In genomic region chr8:123101244-123101643, GRCm38 (mm10) we compare ENCODE assay signal across 13 mouse cellular contexts. TPM values are rescaled to one million over a fixed set of nuclear protein-coding genes. Genes with fewer than 3 reads are reported as not detected.
DNase-seq lines count a peak whose midpoint lies in the region; ATAC-seq and TF ChIP-seq lines count a peak whose summit lies in the region.
"Had no signal": no experiment of that assay in that cellular context is flagged by ENCODE, and none has a peak within 500 bp of the region (broad histone marks: within the 10 kb centered on the region; RNA-seq: fewer than 3 reads in every experiment).

No protein-coding gene starts in this region.

- 74% methylated on average over 4 of the region's 4 CpGs for WGBS in heart, embryonic 11.5 days (ENCODE audit: insufficient replicate concordance)
- WGBS in lung, embryonic 14.5 days, result 71% methylated on average over 4 of the region's 4 CpGs
- 77% methylated on average over 4 of the region's 4 CpGs for WGBS in lung, adult 2 months
- 85% methylated on average over 4 of the region's 4 CpGs for WGBS in embryonic facial prominence, embryonic 14.5 days
- 79% methylated on average over 4 of the region's 4 CpGs for WGBS in midbrain, postnatal 0 days

- peak overlapping the region; percentile 67; the same call in 1 of the 2 replicates for H3K4me2 ChIP-seq in heart, embryonic 11.5 days
- H3K4me2 ChIP-seq in lung, embryonic 14.5 days, result peak overlapping the region; percentile 98
- H3K4me2 ChIP-seq in embryonic facial prominence, embryonic 14.5 days (ENCODE audit: low read depth, low read length), result peak overlapping the region; percentile 84; the same call in 1 of the 2 replicates
- H3K4me2 ChIP-seq in midbrain, postnatal 0 days (ENCODE audit: low read depth, low read length, poor library complexity, severe bottlenecking), result peak overlapping the region; percentile 78; the same call in 1 of the 2 replicates

- no peak for DNase-seq in heart, adult 8-10 months (ENCODE audit: low spot score)
- no peak for DNase-seq in lung, embryonic 14.5 days
- no peak for DNase-seq in lung, adult 2 months
- no peak for DNase-seq in embryonic facial prominence, embryonic 14.5 days (ENCODE audit: low spot score)
- no peak for DNase-seq in midbrain, postnatal 0 days (ENCODE audit: low spot score)
- DNase-seq: adrenal gland, postnatal 10 days; cerebellum, adult 8-10 months; kidney, adult 11 months; spleen, adult 18-20 months had no signal

- no peaks in the 10 kb centered on the region for H3K27me3 ChIP-seq in heart, embryonic 11.5 days (ENCODE audit: control insufficient read depth, insufficient read depth, low read length)
- no peaks in the 10 kb centered on the region for H3K27me3 ChIP-seq in lung, embryonic 14.5 days (ENCODE audit: insufficient read depth, low read length)
- no peaks in the 10 kb centered on the region for H3K27me3 ChIP-seq in embryonic facial prominence, embryonic 14.5 days (replicated peaks; ENCODE audit: control insufficient read depth, insufficient read depth, low read length)
- H3K27me3 ChIP-seq in midbrain, postnatal 0 days (ENCODE audit: insufficient read depth, low read length), result no peaks in the 10 kb centered on the region

- no peak for ATAC-seq in heart, embryonic 11.5 days (replicated peaks; ENCODE audit: insufficient number of reproducible peaks, low FRiP score, low TSS enrichment)
- ATAC-seq in lung, embryonic 14.5 days (ENCODE audit: insufficient read depth), result no peak
- no peak for ATAC-seq in embryonic facial prominence, embryonic 14.5 days (ENCODE audit: low read depth)
- ATAC-seq in midbrain, postnatal 0 days (ENCODE audit: low FRiP score), result no peak
- no peak for ATAC-seq in monocyte, adult 5-6 weeks (replicated peaks; ENCODE audit: insufficient number of reproducible peaks, low FRiP score, low TSS enrichment, poor library complexity, severe bottlenecking)
- no peak for ATAC-seq in erythroid progenitor cell, adult 5-6 weeks (replicated peaks; ENCODE audit: low FRiP score, poor library complexity, severe bottlenecking)

- peaks cover 9% of the 10 kb centered on the region for H3K4me1 ChIP-seq in heart, embryonic 11.5 days (ENCODE audit: control insufficient read depth, insufficient read depth, low read length)
- no peaks in the 10 kb centered on the region for H3K4me1 ChIP-seq in lung, embryonic 14.5 days (ENCODE audit: insufficient read depth)
- H3K4me1 ChIP-seq in lung, adult 2 months (ENCODE audit: control insufficient read depth, insufficient read depth, low read length), result peaks cover 7% of the 10 kb centered on the region
- H3K4me1 ChIP-seq in embryonic facial prominence, embryonic 14.5 days (ENCODE audit: control insufficient read depth, insufficient read depth, low read length), result peaks cover 8% of the 10 kb centered on the region; the same call in 1 of the 2 replicates
- 0 out of 2 replicates have a peak, but pooled peaks cover 3% of the 10 kb centered on the region for H3K4me1 ChIP-seq in midbrain, postnatal 0 days (ENCODE audit: insufficient read depth, low read length)

- no peak overlapping the region for H3K27ac ChIP-seq in heart, embryonic 11.5 days (ENCODE audit: low read depth, low read length)
- H3K27ac ChIP-seq in lung, embryonic 14.5 days (ENCODE audit: low read depth), result no peak overlapping the region
- H3K27ac ChIP-seq in embryonic facial prominence, embryonic 14.5 days (replicated peaks; ENCODE audit: low read depth, low read length), result no peak overlapping the region
- no peak overlapping the region for H3K27ac ChIP-seq in midbrain, postnatal 0 days (ENCODE audit: low read depth, low read length)

- H3K9ac ChIP-seq in heart, embryonic 11.5 days (ENCODE audit: low read depth, low read length), result no peak overlapping the region
- peak overlapping the region; percentile 97; the same call in 1 of the 2 replicates for H3K9ac ChIP-seq in lung, embryonic 14.5 days
- no peak overlapping the region; the same call in 1 of the 2 replicates for H3K9ac ChIP-seq in embryonic facial prominence, embryonic 14.5 days (ENCODE audit: low read depth, low read length)
- H3K9ac ChIP-seq in midbrain, postnatal 0 days (replicated peaks; ENCODE audit: low read length, poor library complexity, severe bottlenecking), result no peak overlapping the region

- H3K4me3 ChIP-seq in heart, embryonic 11.5 days (ENCODE audit: low read depth, low read length), result no peak overlapping the region
- peak overlapping the region; percentile 88; the same call in 1 of the 2 replicates for H3K4me3 ChIP-seq in lung, embryonic 14.5 days (ENCODE audit: low read depth, low read length)
- H3K4me3 ChIP-seq in lung, adult 2 months (replicated peaks; ENCODE audit: extremely low read depth, low read depth, low read length), result no peak overlapping the region
- H3K4me3 ChIP-seq in embryonic facial prominence, embryonic 14.5 days (ENCODE audit: low read depth, low read length), result no peak overlapping the region
- no peak overlapping the region for H3K4me3 ChIP-seq in midbrain, postnatal 0 days (ENCODE audit: low read depth, low read length)

- H3K9me3 ChIP-seq in heart, embryonic 11.5 days (replicated peaks; ENCODE audit: control insufficient read depth, low read length), result no peaks in the 10 kb centered on the region
- H3K9me3 ChIP-seq in lung, embryonic 14.5 days (ENCODE audit: low read depth, low read length), result no peaks in the 10 kb centered on the region
- H3K9me3 ChIP-seq in embryonic facial prominence, embryonic 14.5 days (ENCODE audit: control insufficient read depth, low read length), result no peaks in the 10 kb centered on the region
- no peaks in the 10 kb centered on the region for H3K9me3 ChIP-seq in midbrain, postnatal 0 days (ENCODE audit: low read length)
- H3K9me3 ChIP-seq: G1E had no signal

- TF ChIP-seq POLR2A in lung, adult 2 months (IDR thresholded peaks at IDR 0.05; ENCODE audit: borderline replicate concordance, extremely low read depth, low read depth, low read length), result no peak

- no peak; the same call in 1 of the 2 replicates for TF ChIP-seq CTCF in lung, embryonic 14.5 days (IDR thresholded peaks at IDR 0.05; ENCODE audit: low read depth)
- no peak for TF ChIP-seq CTCF in lung, adult 2 months (IDR thresholded peaks at IDR 0.05; ENCODE audit: insufficient read depth, low read length)
- TF ChIP-seq CTCF in midbrain, postnatal 0 days (IDR thresholded peaks at IDR 0.05), result peak; percentile 20

- H3K36me3 ChIP-seq in heart, embryonic 11.5 days (ENCODE audit: control insufficient read depth, insufficient read depth, low read length), result peaks cover 26% of the 10 kb centered on the region
- peaks cover 50% of the 10 kb centered on the region for H3K36me3 ChIP-seq in lung, embryonic 14.5 days (ENCODE audit: insufficient read depth)
- peaks cover 53% of the 10 kb centered on the region for H3K36me3 ChIP-seq in embryonic facial prominence, embryonic 14.5 days (ENCODE audit: control insufficient read depth, insufficient read depth, low read length)
- peaks cover 35% of the 10 kb centered on the region for H3K36me3 ChIP-seq in midbrain, postnatal 0 days (ENCODE audit: insufficient read depth, low read length)

RNA-seq across cellular contexts. Expression of gene Rpl13, which starts 0.9 kb away (rescaled TPM):
- 1,217 and 1,331 TPM in 2 replicates for polyA plus RNA-seq in heart, embryonic 11.5 days (2014; fragmentation: Nextera tagmentation; extraction: Ambion mirVana)
- total RNA-seq in heart, adult 8-10 months (2022), result 100 to 1,000 TPM; 402 to 462 (median 427) TPM
- polyA plus RNA-seq in lung, embryonic 14.5 days (2014; fragmentation: Nextera tagmentation; extraction: Ambion mirVana), result 1,722 and 1,770 TPM in 2 replicates
- 1,500 and 2,209 TPM in 2 replicates for polyA plus RNA-seq in lung, adult 2 months (2012; rRNA removed)
- polyA plus RNA-seq in embryonic facial prominence, embryonic 14.5 days (2014; fragmentation: Nextera tagmentation; extraction: Ambion mirVana), result 1,761 and 1,789 TPM in 2 replicates
- total RNA-seq in midbrain, postnatal 0 days (2014; rRNA removed), result 2,117 and 2,785 TPM in 2 replicates
- 801 and 821 TPM in 2 replicates for polyA plus RNA-seq in midbrain, postnatal 0 days (2015; fragmentation: Nextera tagmentation; extraction: Ambion mirVana)
- total RNA-seq in monocyte, adult 5-6 weeks (2017), result 1,374 to 1,974 TPM (median 1,861 TPM) in 3 replicates
- 320 and 376 TPM in 2 replicates for total RNA-seq in erythroid progenitor cell, adult 5-6 weeks (2015; ENCODE audit: low replicate concordance)
- 611 and 691 TPM in 2 replicates for total RNA-seq in erythroid progenitor cell, adult 5-6 weeks (2017; ENCODE audit: low replicate concordance)

RNA-seq across cellular contexts. Expression of gene Cpne7, which starts 15.9 kb away (rescaled TPM):
- polyA plus RNA-seq in heart, embryonic 11.5 days (2014; fragmentation: Nextera tagmentation; extraction: Ambion mirVana), result 0.27 and 0.31 TPM in 2 replicates
- 1 to 10 TPM in 2 of 4 experiments, under 1 TPM in 2; 0.52 to 1.7 (median 0.89) TPM for total RNA-seq in heart, adult 8-10 months (2022)
- 0.24 and 0.49 TPM in 2 replicates for polyA plus RNA-seq in lung, embryonic 14.5 days (2014; fragmentation: Nextera tagmentation; extraction: Ambion mirVana)
- 1.3 and 1.7 TPM in 2 replicates for polyA plus RNA-seq in lung, adult 2 months (2012; rRNA removed)
- polyA plus RNA-seq in embryonic facial prominence, embryonic 14.5 days (2014; fragmentation: Nextera tagmentation; extraction: Ambion mirVana), result 1.4 and 2.0 TPM in 2 replicates
- total RNA-seq in midbrain, postnatal 0 days (2014; rRNA removed), result 29.2 and 33.0 TPM in 2 replicates
- polyA plus RNA-seq in midbrain, postnatal 0 days (2015; fragmentation: Nextera tagmentation; extraction: Ambion mirVana), result 28.0 and 29.1 TPM in 2 replicates
- total RNA-seq in monocyte, adult 5-6 weeks (2017), result 3.8 to 29.8 TPM (median 13.9 TPM) in 3 replicates
- not detected in 2 replicates for total RNA-seq in erythroid progenitor cell, adult 5-6 weeks (2015; ENCODE audit: low replicate concordance)
- not detected in 2 replicates for total RNA-seq in erythroid progenitor cell, adult 5-6 weeks (2017; ENCODE audit: low replicate concordance)

RNA-seq across cellular contexts. Expression of gene Spg7, which starts 38.5 kb away (rescaled TPM):
- 48.7 and 49.4 TPM in 2 replicates for polyA plus RNA-seq in heart, embryonic 11.5 days (2014; fragmentation: Nextera tagmentation; extraction: Ambion mirVana)
- 10 to 100 TPM; 86.9 to 99.5 (median 95.3) TPM for total RNA-seq in heart, adult 8-10 months (2022)
- 44.5 and 45.0 TPM in 2 replicates for polyA plus RNA-seq in lung, embryonic 14.5 days (2014; fragmentation: Nextera tagmentation; extraction: Ambion mirVana)
- polyA plus RNA-seq in lung, adult 2 months (2012; rRNA removed), result 71.1 and 85.5 TPM in 2 replicates
- 36.5 and 41.2 TPM in 2 replicates for polyA plus RNA-seq in embryonic facial prominence, embryonic 14.5 days (2014; fragmentation: Nextera tagmentation; extraction: Ambion mirVana)
- total RNA-seq in midbrain, postnatal 0 days (2014; rRNA removed), result 47.2 and 64.3 TPM in 2 replicates
- 50.1 and 51.3 TPM in 2 replicates for polyA plus RNA-seq in midbrain, postnatal 0 days (2015; fragmentation: Nextera tagmentation; extraction: Ambion mirVana)
- total RNA-seq in monocyte, adult 5-6 weeks (2017), result 42.5 to 63.1 TPM (median 50.2 TPM) in 3 replicates
- total RNA-seq in erythroid progenitor cell, adult 5-6 weeks (2015; ENCODE audit: low replicate concordance), result 63.4 and 71.7 TPM in 2 replicates
- 50.3 and 65.2 TPM in 2 replicates for total RNA-seq in erythroid progenitor cell, adult 5-6 weeks (2017; ENCODE audit: low replicate concordance)

RNA-seq across cellular contexts. Expression of gene Sult5a1, which starts 56.9 kb away (rescaled TPM):
- 6.6 and 8.1 TPM in 2 replicates for polyA plus RNA-seq in heart, embryonic 11.5 days (2014; fragmentation: Nextera tagmentation; extraction: Ambion mirVana)
- total RNA-seq in heart, adult 8-10 months (2022), result under 1 TPM; 0.34 to 0.87 (median 0.60) TPM
- polyA plus RNA-seq in lung, embryonic 14.5 days (2014; fragmentation: Nextera tagmentation; extraction: Ambion mirVana), result 16.3 and 17.8 TPM in 2 replicates
- polyA plus RNA-seq in lung, adult 2 months (2012; rRNA removed), result 35.3 and 45.2 TPM in 2 replicates
- 27.9 and 33.5 TPM in 2 replicates for polyA plus RNA-seq in embryonic facial prominence, embryonic 14.5 days (2014; fragmentation: Nextera tagmentation; extraction: Ambion mirVana)
- 0.80 and 2.8 TPM in 2 replicates for total RNA-seq in midbrain, postnatal 0 days (2014; rRNA removed)
- polyA plus RNA-seq in midbrain, postnatal 0 days (2015; fragmentation: Nextera tagmentation; extraction: Ambion mirVana), result 1.1 and 2.2 TPM in 2 replicates
- not detected in 3 replicates for total RNA-seq in monocyte, adult 5-6 weeks (2017)
- total RNA-seq in erythroid progenitor cell, adult 5-6 weeks (2015; ENCODE audit: low replicate concordance), result not detected in 2 replicates
- total RNA-seq in erythroid progenitor cell, adult 5-6 weeks (2017; ENCODE audit: low replicate concordance), result not detected in 2 replicates
- polyA plus RNA-seq: G1E had no signal

RNA-seq across cellular contexts. Expression of gene Ankrd11, which starts 59.2 kb away (rescaled TPM):
- polyA plus RNA-seq in heart, embryonic 11.5 days (2014; fragmentation: Nextera tagmentation; extraction: Ambion mirVana), result 49.5 and 51.3 TPM in 2 replicates
- total RNA-seq in heart, adult 8-10 months (2022), result 10 to 100 TPM; 71.5 to 75.9 (median 75.2) TPM
- polyA plus RNA-seq in lung, embryonic 14.5 days (2014; fragmentation: Nextera tagmentation; extraction: Ambion mirVana), result 87.5 and 94.6 TPM in 2 replicates
- polyA plus RNA-seq in lung, adult 2 months (2012; rRNA removed), result 48.7 and 67.5 TPM in 2 replicates
- 53.5 and 55.0 TPM in 2 replicates for polyA plus RNA-seq in embryonic facial prominence, embryonic 14.5 days (2014; fragmentation: Nextera tagmentation; extraction: Ambion mirVana)
- total RNA-seq in midbrain, postnatal 0 days (2014; rRNA removed), result 92.5 and 98.3 TPM in 2 replicates
- polyA plus RNA-seq in midbrain, postnatal 0 days (2015; fragmentation: Nextera tagmentation; extraction: Ambion mirVana), result 62.2 and 78.7 TPM in 2 replicates
- total RNA-seq in monocyte, adult 5-6 weeks (2017), result 160 to 261 TPM (median 161 TPM) in 3 replicates
- total RNA-seq in erythroid progenitor cell, adult 5-6 weeks (2015; ENCODE audit: low replicate concordance), result 81.8 and 106 TPM in 2 replicates
- 126 and 174 TPM in 2 replicates for total RNA-seq in erythroid progenitor cell, adult 5-6 weeks (2017; ENCODE audit: low replicate concordance)
